Mouse (Mus musculus): Measurements from ENCODE around the gene Abcb5. TPM values are rescaled to one million over a fixed set of nuclear protein-coding genes. Genes with fewer than 3 reads are reported as not detected.
"Not testable (repeated sequence)": the region's sequence is repeated elsewhere in the genome, so short reads cannot be mapped to it uniquely, and the experiment has no call there.

Gene Abcb5
- total and polyA plus RNA-seq, 3 experiments: not detected

GRCm38 (mm10) chr12:118926813-118927281 lies 39.4 kb downstream of the Abcb5 start:
- TF ChIP-seq CTCF (IDR thresholded peaks at IDR 0.05): peak; percentile 83
- no peak for TF ChIP-seq EP300 (IDR thresholded peaks at IDR 0.05; ENCODE audit: insufficient read depth, low read depth, low read length)
- H3K36me3 ChIP-seq (ENCODE audit: control insufficient read depth, insufficient read depth, low read length): no peaks in the 10 kb centered on the region
- 12% methylated on average over 13 of the region's 13 CpGs for WGBS
- no peak overlapping the region for H3K4me3 ChIP-seq
- intact Hi-C loops (cut with DNase I): no loop called here
- no peak for DNase-seq
- H3K79me2 ChIP-seq (replicated peaks; ENCODE audit: control insufficient read depth, insufficient read depth, low read length): no peaks in the 10 kb centered on the region
- no peak overlapping the region for H3K27ac ChIP-seq
- no peaks in the 10 kb centered on the region for H3K4me1 ChIP-seq (ENCODE audit: control insufficient read depth, insufficient read depth, low read length)
- H3K9ac ChIP-seq (ENCODE audit: low read depth, low read length): no peak overlapping the region
- no peaks in the 10 kb centered on the region for H3K27me3 ChIP-seq (ENCODE audit: control insufficient read depth, insufficient read depth, low read length)

GRCm38 (mm10) chr12:118923874-118924273 lies 42.3 kb downstream of the Abcb5 start:
- intact Hi-C loops (cut with DNase I): not testable (repeated sequence)

GRCm38 (mm10) chr12:118917771-118918170 lies 48.5 kb downstream of the Abcb5 start:
- no peak for TF ChIP-seq CTCF (IDR thresholded peaks at IDR 0.05)
- TF ChIP-seq POLR2A (IDR thresholded peaks at IDR 0.05; ENCODE audit: insufficient read depth, low read depth, low read length): no peak
- no peak for TF ChIP-seq EP300 (IDR thresholded peaks at IDR 0.05; ENCODE audit: insufficient read depth, low read depth, low read length)
- H3K27ac ChIP-seq: no peak overlapping the region
- no peaks in the 10 kb centered on the region for H3K79me2 ChIP-seq (replicated peaks; ENCODE audit: control insufficient read depth, insufficient read depth, low read length)
- H3K9ac ChIP-seq (ENCODE audit: low read depth, low read length): no peak overlapping the region
- H3K4me3 ChIP-seq: no peak overlapping the region
- no peak for DNase-seq
- intact Hi-C loops (cut with DNase I): no loop called here
- H3K36me3 ChIP-seq (ENCODE audit: control insufficient read depth, insufficient read depth, low read length): no peaks in the 10 kb centered on the region
- H3K27me3 ChIP-seq (ENCODE audit: control insufficient read depth, insufficient read depth, low read length): no peaks in the 10 kb centered on the region
- 65% methylated on average over 1 of the region's 1 CpGs for WGBS
- H3K4me1 ChIP-seq (ENCODE audit: control insufficient read depth, insufficient read depth, low read length): no peaks in the 10 kb centered on the region

More at GRCm38 (mm10) chr12:118923874-118924273, 42.3 kb downstream of the Abcb5 start:
- not testable (repeated sequence) for H3K27ac ChIP-seq; H3K79me2 ChIP-seq (replicated peaks; ENCODE audit: control insufficient read depth, insufficient read depth, low read length); H3K4me1 ChIP-seq (ENCODE audit: control insufficient read depth, insufficient read depth, low read length); H3K9ac ChIP-seq (ENCODE audit: low read depth, low read length); H3K27me3 ChIP-seq (ENCODE audit: control insufficient read depth, insufficient read depth, low read length); H3K4me3 ChIP-seq; H3K36me3 ChIP-seq (ENCODE audit: control insufficient read depth, insufficient read depth, low read length); DNase-seq
- WGBS: 31% methylated on average over 1 of the region's 1 CpGs

- H3K79me2 ChIP-seq (replicated peaks; ENCODE audit: control insufficient read depth, insufficient read depth, low read length): no peaks in the 10 kb centered on the region
- H3K4me3 ChIP-seq: no peak overlapping the region
- no peak overlapping the region for H3K9ac ChIP-seq (ENCODE audit: low read depth, low read length)
- no peak overlapping the region for H3K27ac ChIP-seq
- no peaks in the 10 kb centered on the region for H3K27me3 ChIP-seq (ENCODE audit: control insufficient read depth, insufficient read depth, low read length)
- 69% methylated on average over 2 of the region's 2 CpGs for WGBS
- no peak for DNase-seq
- TF ChIP-seq EP300 (IDR thresholded peaks at IDR 0.05; ENCODE audit: insufficient read depth, low read depth, low read length) (no peak), POLR2A (IDR thresholded peaks at IDR 0.05; ENCODE audit: insufficient read depth, low read depth, low read length) (no peak), CTCF (IDR thresholded peaks at IDR 0.05) (no peak)
- no peaks in the 10 kb centered on the region for H3K36me3 ChIP-seq (ENCODE audit: control insufficient read depth, insufficient read depth, low read length)
- intact Hi-C loops (cut with DNase I): no loop called here
- H3K4me1 ChIP-seq (ENCODE audit: control insufficient read depth, insufficient read depth, low read length): no peaks in the 10 kb centered on the region
Observed at GRCm38 (mm10) chr12:118910360-118910759, 55.9 kb downstream of the Abcb5 start.

GRCm38 (mm10) chr12:118902249-118902648 lies 64.0 kb downstream of the Abcb5 start:
- intact Hi-C loops (cut with DNase I): no loop called here
- TF ChIP-seq EP300 (IDR thresholded peaks at IDR 0.05; ENCODE audit: insufficient read depth, low read depth, low read length): no peak
- TF ChIP-seq POLR2A (IDR thresholded peaks at IDR 0.05; ENCODE audit: insufficient read depth, low read depth, low read length): no peak
- TF ChIP-seq CTCF (IDR thresholded peaks at IDR 0.05): no peak
- H3K9ac ChIP-seq (ENCODE audit: low read depth, low read length): no peak overlapping the region

GRCm38 (mm10) chr12:118887964-118888363 lies 78.3 kb downstream of the Abcb5 start:
- no peaks in the 10 kb centered on the region for H3K27me3 ChIP-seq (ENCODE audit: control insufficient read depth, insufficient read depth, low read length)
- H3K27ac ChIP-seq: no peak overlapping the region
- H3K36me3 ChIP-seq (ENCODE audit: control insufficient read depth, insufficient read depth, low read length): no peaks in the 10 kb centered on the region
- H3K79me2 ChIP-seq (replicated peaks; ENCODE audit: control insufficient read depth, insufficient read depth, low read length): no peaks in the 10 kb centered on the region
- no peak overlapping the region for H3K4me3 ChIP-seq
- WGBS: 54% methylated on average over 2 of the region's 2 CpGs
- no peaks in the 10 kb centered on the region for H3K4me1 ChIP-seq (ENCODE audit: control insufficient read depth, insufficient read depth, low read length)
- intact Hi-C loops (cut with DNase I): no loop called here
- peak; percentile 62 to 66 for DNase-seq
- no peak overlapping the region for H3K9ac ChIP-seq (ENCODE audit: low read depth, low read length)
- no peak for TF ChIP-seq CTCF (IDR thresholded peaks at IDR 0.05)
- TF ChIP-seq EP300 (IDR thresholded peaks at IDR 0.05; ENCODE audit: insufficient read depth, low read depth, low read length): no peak
- no peak for TF ChIP-seq POLR2A (IDR thresholded peaks at IDR 0.05; ENCODE audit: insufficient read depth, low read depth, low read length)

More at GRCm38 (mm10) chr12:118902249-118902648, 64.0 kb downstream of the Abcb5 start:
- Histone ChIP-seq H3K27me3 (ENCODE audit: control insufficient read depth, insufficient read depth, low read length) (no peaks in the 10 kb centered on the region; the same call in 1 of the 2 replicates), H3K27ac (no peak overlapping the region), H3K36me3 (ENCODE audit: control insufficient read depth, insufficient read depth, low read length) (no peaks in the 10 kb centered on the region), H3K4me3 (no peak overlapping the region), H3K79me2 (replicated peaks; ENCODE audit: control insufficient read depth, insufficient read depth, low read length) (no peaks in the 10 kb centered on the region), H3K4me1 (ENCODE audit: control insufficient read depth, insufficient read depth, low read length) (no peaks in the 10 kb centered on the region)
- no peak for DNase-seq
- WGBS: 51% methylated on average over 5 of the region's 5 CpGs
